Mouse (Mus musculus) pancreas, adult 10 weeks (tissue): ENCODE data around the gene Fam196a. TPM values are rescaled to one million over a fixed set of nuclear protein-coding genes. Genes with fewer than 3 reads are reported as not detected.

Source experiments
- polyA plus RNA-seq: library from polyadenylated mRNA; stranded (reverse); fragments of 350-450 nt; fragmentation: Illumina TruSeq; extraction: RNeasy Lipid Tissue Mini Kit (QIAGEN cat#74804); gene quantifications from one replicate; pipeline ENCODE4 v1.2.3, GENCODE M21; 2015; ENCODE audit warnings: low read depth, low replicate concordance; ENCODE audit not compliant: insufficient read depth

Gene Fam196a
- not detected for polyA plus RNA-seq

GRCm38 (mm10) chr7:134937927-134938609 lies at the start of gene Fam196a:
Fam196a (minus strand) TSS chr7:134938430.

